Mouse (Mus musculus) stomach, postnatal 0 days (tissue): Measurements from ENCODE around the gene 1700014D04Rik.

Source experiments
- CTCF ChIP-seq: IDR thresholded peaks from 2 replicates; pipeline ENCODE4 v1.5.1; 2016; ENCODE audit warnings: antibody characterized with exemption, low read depth, mild to moderate bottlenecking, moderate library complexity
- EP300 ChIP-seq: optimal IDR thresholded peaks from 2 replicates; pipeline ENCODE3; 2016; ENCODE audit warnings: antibody characterized with exemption

DNA sequence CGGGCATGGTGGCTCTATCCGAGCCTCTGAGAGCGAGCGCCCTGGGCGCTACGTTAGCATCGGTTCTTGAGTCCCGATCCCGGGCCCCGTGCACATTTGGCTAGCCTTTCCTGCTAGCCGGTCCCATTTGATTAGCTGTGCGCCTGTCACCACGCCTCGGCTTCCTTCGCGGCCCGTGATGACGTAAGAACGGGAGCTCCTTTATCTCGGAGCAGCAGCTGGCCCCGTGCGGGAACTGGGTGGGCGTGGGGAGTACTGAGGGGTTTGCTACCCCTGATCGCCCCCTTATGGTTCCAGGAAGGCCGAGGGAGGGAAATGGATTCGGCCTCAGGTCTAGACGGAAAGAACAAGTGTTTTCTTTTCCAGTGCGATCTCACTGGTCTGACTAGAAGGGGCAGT lies 23.6 kb upstream of the 1700014D04Rik start:
- TF ChIP-seq EP300: peak; percentile 75
- peak; percentile 56 for TF ChIP-seq CTCF
